Mouse (Mus musculus) stomach, postnatal 0 days (tissue): ENCODE measurements at regions not wholly inside any gene's neighbourhood (a gene's known extent, or its start where the extent isn't known, plus 50 kb on each side); places are given as distances from the start of the nearest gene placed in this dataset.

Experiments used
- CTCF ChIP-seq: IDR thresholded peaks from 2 replicates; pipeline ENCODE4 v1.5.1; 2016; ENCODE audit warnings: antibody characterized with exemption, low read depth, mild to moderate bottlenecking, moderate library complexity
- EP300 ChIP-seq: optimal IDR thresholded peaks from 2 replicates; pipeline ENCODE3; 2016; ENCODE audit warnings: antibody characterized with exemption

- TF ChIP-seq CTCF (no peak), EP300 (no peak)
Observed at GRCm38 (mm10) chr4:152757191-152757590, 279.5 kb upstream of the Kcnab2 start.
